Mouse (Mus musculus) CD4-positive naive resting alpha-beta T cell, adult 57 days (primary cell): ENCODE measurements around the gene Ica1l. TPM values are rescaled to one million over a fixed set of nuclear protein-coding genes. Genes with fewer than 3 reads are reported as not detected.

Experiments used
- total RNA-seq: library from RNA; stranded (reverse); gene quantifications from one replicate; pipeline ENCODE4 v1.2.4, GENCODE M21; 2023

Gene Ica1l
- total RNA-seq: 3.1 TPM

GRCm38 (mm10) chr1:60042796-60043469 is at the start of gene Ica1l:
Ica1l (minus strand) TSS chr1:60043184.

Other genes starting within 250 kb of the Ica1l start
- 67.3 TPM for gene Fam117b, start 130.2 kb downstream of the Ica1l start, total RNA-seq
- gene Carf, start 55.1 kb upstream of the Ica1l start, total RNA-seq: 12.3 TPM
- 25.1 TPM for gene Wdr12, start 55.5 kb upstream of the Ica1l start, total RNA-seq
- gene Nbeal1, start 137.4 kb upstream of the Ica1l start, total RNA-seq: 29.5 TPM